Mouse (Mus musculus): ENCODE measurements around the gene Golga4.

Golga4 gene

DNA sequence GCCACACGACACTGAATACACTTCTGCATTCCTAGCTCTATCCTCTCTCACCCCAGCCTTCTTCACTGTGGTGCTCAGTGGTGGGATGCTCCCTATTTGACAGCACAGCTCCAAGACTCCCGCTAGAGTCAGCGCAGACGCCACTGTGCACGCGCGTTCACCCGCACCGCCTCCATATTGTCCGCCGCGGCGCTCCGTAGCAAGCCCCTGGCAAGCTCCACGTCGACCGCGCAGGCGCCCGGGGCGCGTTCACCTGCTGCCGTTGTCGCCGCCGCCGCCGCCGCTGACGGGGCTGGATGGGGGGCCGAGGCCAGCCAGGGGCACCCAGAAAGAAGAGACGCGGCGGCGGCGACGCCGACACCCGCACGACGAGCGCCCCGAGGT lies at the start of gene Golga4:
Gene Golga4, plus strand, starts transcription at position 248 of the 384 bp plus-strand sequence.
- DNase-seq (ENCODE audit: low spot score), result peak; percentile 62

- no peak for DNase-seq (ENCODE audit: low spot score)
Measured at GRCm38 (mm10) chr9:118456405-118456804, 49.7 kb upstream of the Golga4 start.

DNA sequence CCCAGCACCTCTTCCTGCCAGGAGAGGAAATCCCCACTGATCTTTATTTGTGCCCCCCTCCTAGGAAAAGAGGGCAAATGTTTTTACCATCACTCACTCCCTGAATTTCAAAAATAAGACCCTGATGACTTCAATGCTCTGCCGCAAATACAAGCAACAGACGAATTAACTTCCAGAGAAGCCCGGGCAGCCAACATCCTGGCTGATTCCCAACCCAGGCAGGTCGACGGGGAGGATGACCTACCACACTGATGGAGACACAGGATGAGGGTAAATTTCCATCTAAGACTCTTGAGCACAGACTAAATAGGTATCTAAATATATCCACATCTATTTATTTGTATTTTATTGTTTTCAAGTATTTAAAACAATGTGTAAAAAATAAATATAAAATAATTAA lies 48.0 kb upstream of the Golga4 start:
- no peak for DNase-seq (ENCODE audit: low spot score)

GRCm38 (mm10) chr9:118464031-118464430 lies 42.0 kb upstream of the Golga4 start:
- no peak for DNase-seq (ENCODE audit: low spot score)

- DNase-seq (ENCODE audit: low spot score), result no peak
Measured at GRCm38 (mm10) chr9:118468301-118468700, 37.8 kb upstream of the Golga4 start.

DNA sequence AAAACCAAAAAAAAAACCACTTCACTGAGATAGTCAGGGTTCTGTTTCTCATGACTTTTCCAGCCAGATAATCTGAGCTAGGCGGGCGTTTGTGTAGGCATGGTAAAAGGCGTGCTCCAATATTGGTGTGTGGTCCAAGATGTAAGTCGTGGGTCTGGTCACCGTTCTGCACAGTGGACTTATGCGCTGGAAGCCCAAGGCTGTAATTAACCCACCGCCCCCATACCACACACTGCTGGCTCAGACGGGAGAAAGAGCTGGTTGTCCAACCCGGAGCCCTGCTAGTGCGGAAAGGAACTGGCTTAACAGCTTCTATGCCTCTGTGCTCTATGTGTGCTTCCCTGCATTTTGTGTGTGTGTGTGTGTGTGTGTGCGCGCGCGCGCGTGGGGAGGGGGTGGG lies 36.8 kb upstream of the Golga4 start:
- DNase-seq (ENCODE audit: low spot score), result no peak

GRCm38 (mm10) chr9:118471296-118471695 lies 34.8 kb upstream of the Golga4 start:
- no peak for DNase-seq (ENCODE audit: low spot score)

DNA sequence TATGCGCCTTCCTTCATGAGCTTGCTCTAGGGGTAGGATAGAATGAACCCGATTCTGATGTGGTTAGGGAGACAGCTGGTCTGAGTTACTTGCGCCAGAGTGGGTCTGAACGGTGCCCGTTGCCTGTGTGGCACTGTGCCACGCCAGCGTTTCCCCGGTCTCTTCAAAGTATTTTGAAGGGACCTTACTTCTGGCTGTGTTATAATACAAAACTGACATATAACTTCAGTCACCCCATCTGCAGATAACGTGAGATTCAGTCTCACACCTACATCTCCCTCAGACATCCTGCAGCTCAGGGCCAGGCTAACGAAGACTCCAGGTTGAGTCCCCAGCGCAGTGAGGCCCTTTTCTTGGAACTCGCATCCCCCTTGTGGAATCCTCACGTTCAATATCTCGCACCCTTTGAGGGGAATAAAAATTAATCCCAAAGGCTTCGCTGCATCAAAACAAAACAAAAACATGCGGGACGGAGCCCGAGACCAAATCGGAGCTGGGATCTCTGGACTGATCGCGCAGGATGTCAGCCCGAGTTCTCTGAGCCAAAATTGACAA lies 29.8 kb upstream of the Golga4 start:
- DNase-seq (ENCODE audit: low spot score), result no peak

GRCm38 (mm10) chr9:118476766-118477271 lies 29.2 kb upstream of the Golga4 start:
- no peak for DNase-seq (ENCODE audit: low spot score)

GRCm38 (mm10) chr9:118477281-118477931 lies 28.7 kb upstream of the Golga4 start:
- no peak for DNase-seq (ENCODE audit: low spot score)

GRCm38 (mm10) chr9:118477961-118478360 lies 28.1 kb upstream of the Golga4 start, which contains the start of gene Eomes:
TSS of gene Eomes (plus strand) at chr9:118478212.
- DNase-seq (ENCODE audit: low spot score), result no peak

GRCm38 (mm10) chr9:118478458-118478838 lies 27.6 kb upstream of the Golga4 start:
- DNase-seq (ENCODE audit: low spot score), result no peak

- DNase-seq (ENCODE audit: low spot score), result no peak
Measured at GRCm38 (mm10) chr9:118478839-118479507, 27.1 kb upstream of the Golga4 start.

GRCm38 (mm10) chr9:118479508-118480291 lies 26.4 kb upstream of the Golga4 start:
- DNase-seq (ENCODE audit: low spot score), result no peak

GRCm38 (mm10) chr9:118480292-118480690 lies 25.8 kb upstream of the Golga4 start:
- DNase-seq (ENCODE audit: low spot score), result no peak

DNA sequence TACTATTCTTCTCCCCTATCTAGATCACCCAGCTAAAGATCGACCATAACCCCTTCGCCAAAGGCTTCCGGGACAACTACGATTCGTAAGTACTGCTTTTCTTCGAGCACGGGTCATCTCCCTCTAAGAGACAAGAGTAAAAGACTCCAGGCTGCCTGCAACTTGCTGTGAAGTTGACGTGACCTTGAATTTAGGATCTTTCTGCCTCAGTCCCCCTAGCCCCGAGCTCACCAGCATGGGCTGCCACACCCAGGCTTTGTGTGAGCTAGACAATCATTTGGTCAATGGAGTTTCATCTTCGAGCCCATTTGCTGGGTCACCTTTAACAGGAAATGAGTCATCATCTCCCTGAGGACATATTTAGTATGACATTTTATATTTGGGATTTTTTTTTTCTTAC lies 23.9 kb upstream of the Golga4 start:
- DNase-seq (ENCODE audit: low spot score), result no peak

GRCm38 (mm10) chr9:118486361-118487095 lies 19.5 kb upstream of the Golga4 start:
- no peak for DNase-seq (ENCODE audit: low spot score)

DNA sequence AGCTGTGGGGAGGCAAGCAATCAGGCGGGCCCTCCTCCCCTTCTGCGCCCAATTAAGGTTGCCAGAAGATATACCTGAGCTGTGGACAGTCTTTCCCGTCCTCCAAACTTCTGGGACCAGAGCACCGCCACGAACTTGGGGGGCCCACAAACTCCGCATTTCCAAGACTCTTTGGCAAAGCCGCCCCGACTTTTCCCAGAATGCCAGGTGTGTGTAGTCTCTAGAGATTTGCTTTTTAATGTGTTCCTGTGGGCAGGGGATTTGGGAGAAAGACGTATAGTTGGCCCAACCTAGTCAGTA lies 19.0 kb upstream of the Golga4 start:
- DNase-seq (ENCODE audit: low spot score), result no peak

- no peak for DNase-seq (ENCODE audit: low spot score)
Measured at GRCm38 (mm10) chr9:118487636-118488035, 18.4 kb upstream of the Golga4 start.

GRCm38 (mm10) chr9:118488138-118488895 lies 17.8 kb upstream of the Golga4 start:
- no peak for DNase-seq (ENCODE audit: low spot score)

DNA sequence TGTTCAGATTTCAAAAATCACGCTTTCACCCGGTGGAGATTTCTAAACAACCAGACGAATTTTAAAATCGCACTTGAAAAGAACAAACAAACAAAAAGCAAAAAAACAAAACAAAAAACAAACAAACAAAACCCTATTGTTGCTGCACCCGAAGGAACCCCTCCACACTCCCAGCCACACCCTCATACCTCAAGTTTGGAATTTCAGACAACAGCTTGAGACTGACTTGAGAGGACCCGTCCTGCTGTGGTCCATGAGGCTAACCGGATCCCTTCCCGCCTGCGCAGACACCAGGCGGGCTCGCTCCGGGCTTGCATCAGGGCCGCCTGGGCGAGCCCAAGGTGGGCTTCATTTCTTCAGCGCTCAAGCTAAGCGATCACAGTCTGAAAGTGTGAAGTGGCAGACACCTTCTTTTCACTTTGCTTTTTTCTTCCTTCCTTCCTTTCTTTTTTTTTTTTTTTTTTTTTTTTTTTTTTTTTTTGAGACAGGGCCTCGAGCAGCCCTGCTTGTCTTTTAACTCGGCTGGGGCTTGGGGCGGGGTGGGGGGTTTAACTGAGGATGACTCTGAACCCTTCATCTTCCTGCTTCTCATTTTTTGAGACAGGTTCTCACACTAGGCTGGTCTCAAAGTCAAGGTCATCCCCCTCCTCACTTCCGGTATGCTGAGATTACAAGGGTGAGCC lies 17.0 kb upstream of the Golga4 start:
- no peak for DNase-seq (ENCODE audit: low spot score)

All from urinary bladder, postnatal 10 days (tissue).